Mouse (Mus musculus) heart, postnatal 14 days (tissue): ENCODE data around the gene Naa80. TPM values are rescaled to one million over a fixed set of nuclear protein-coding genes. Genes with fewer than 3 reads are reported as not detected.
"Not testable (repeated sequence)": the region's sequence is repeated elsewhere in the genome, so short reads cannot be mapped to it uniquely, and the experiment has no call there.

Experiments used
- DNase-seq, 2 experiments: peaks; one replicate each; pipeline ENCODE4 v3.0.0; 2021 to 2022
- intact Hi-C: fragments of 180-260 bp; cut with DNase I; formaldehyde crosslinking; loops from one replicate; pipeline ENCODE4 v1.15.1; 2025
- total RNA-seq, 2 experiments: library from RNA; stranded (reverse); gene quantifications; 2 replicates each; pipeline ENCODE4 v1.2.3; 2021

Gene Naa80
- total RNA-seq, 2 experiments from 2014 or later: 15.5 to 16.6 TPM

- intact Hi-C loops: no loop called here
- DNase-seq: no peak
Measured at GRCm38 (mm10) chr9:107549297-107550074, 29.2 kb upstream of the Naa80 start.

GRCm38 (mm10) chr9:107550491-107551116 lies 28.1 kb upstream of the Naa80 start:
- intact Hi-C loops: no loop called here
- no peak for DNase-seq

GRCm38 (mm10) chr9:107551117-107551889 lies 27.4 kb upstream of the Naa80 start, which contains the start of gene Rassf1:
Gene Rassf1 (plus strand): TSS chr9:107551555.
- peak; percentile 77 to 81 for DNase-seq
- intact Hi-C loops: no loop called here

- no peak for DNase-seq
- intact Hi-C loops: no loop called here
Measured at GRCm38 (mm10) chr9:107551890-107552355, 26.8 kb upstream of the Naa80 start.

- no peak for DNase-seq
- intact Hi-C loops: no loop called here
Measured at GRCm38 (mm10) chr9:107552690-107553393, 25.8 kb upstream of the Naa80 start.

GRCm38 (mm10) chr9:107553541-107554318 lies 25.0 kb upstream of the Naa80 start:
- intact Hi-C loops: no loop called here
- DNase-seq: peak in 1 of 2 experiments; percentile 38

- DNase-seq: peak; percentile 96
- intact Hi-C loops: no loop called here
Measured at GRCm38 (mm10) chr9:107554319-107554825, 24.3 kb upstream of the Naa80 start.

GRCm38 (mm10) chr9:107555031-107555457 lies 23.6 kb upstream of the Naa80 start:
- DNase-seq: peak; percentile 73
- intact Hi-C loops: no loop called here

GRCm38 (mm10) chr9:107555701-107556100 lies 23.0 kb upstream of the Naa80 start:
- DNase-seq: no peak
- intact Hi-C loops: no loop called here

GRCm38 (mm10) chr9:107556346-107556745 lies 22.3 kb upstream of the Naa80 start:
- intact Hi-C loops: no loop called here
- no peak for DNase-seq

- DNase-seq: peak; percentile 92 to 94
- intact Hi-C loops: no loop called here
Measured at GRCm38 (mm10) chr9:107563029-107563581, 15.6 kb upstream of the Naa80 start, which contains the start of gene Tusc2. Gene Tusc2 (plus strand): TSS chr9:107563255.

- intact Hi-C loops, DNase-seq: not testable (repeated sequence)
Measured at GRCm38 (mm10) chr9:107565556-107565955, 13.1 kb upstream of the Naa80 start.

GRCm38 (mm10) chr9:107566041-107566709 lies 12.5 kb upstream of the Naa80 start:
- peak; percentile 86 to 93 for DNase-seq
- intact Hi-C loops: no loop called here

- intact Hi-C loops: no loop called here
- DNase-seq: peak in 1 of 2 experiments; percentile 52
Measured at GRCm38 (mm10) chr9:107566855-107567254, 11.8 kb upstream of the Naa80 start.

- peak in 1 of 2 experiments; percentile 40 for DNase-seq
- intact Hi-C loops: no loop called here
Measured at GRCm38 (mm10) chr9:107567702-107568319, 10.9 kb upstream of the Naa80 start, which contains the start of gene Hyal2. Gene Hyal2 (plus strand): TSS chr9:107567945.

- intact Hi-C loops: no loop called here
Measured at GRCm38 (mm10) chr9:107568331-107569261, 10.1 kb upstream of the Naa80 start.

GRCm38 (mm10) chr9:107569270-107569669 lies 9.4 kb upstream of the Naa80 start:
- no peak for DNase-seq
- intact Hi-C loops: no loop called here

More at GRCm38 (mm10) chr9:107568331-107569261, 10.1 kb upstream of the Naa80 start:
- peak; percentile 86 to 87 for DNase-seq
